Mouse (Mus musculus): ENCODE measurements around the gene Ebf1. TPM values are rescaled to one million over a fixed set of nuclear protein-coding genes. Genes with fewer than 3 reads are reported as not detected.

The Ebf1 gene
- polyA plus RNA-seq, 1 experiment = 0.38 TPM

DNA sequence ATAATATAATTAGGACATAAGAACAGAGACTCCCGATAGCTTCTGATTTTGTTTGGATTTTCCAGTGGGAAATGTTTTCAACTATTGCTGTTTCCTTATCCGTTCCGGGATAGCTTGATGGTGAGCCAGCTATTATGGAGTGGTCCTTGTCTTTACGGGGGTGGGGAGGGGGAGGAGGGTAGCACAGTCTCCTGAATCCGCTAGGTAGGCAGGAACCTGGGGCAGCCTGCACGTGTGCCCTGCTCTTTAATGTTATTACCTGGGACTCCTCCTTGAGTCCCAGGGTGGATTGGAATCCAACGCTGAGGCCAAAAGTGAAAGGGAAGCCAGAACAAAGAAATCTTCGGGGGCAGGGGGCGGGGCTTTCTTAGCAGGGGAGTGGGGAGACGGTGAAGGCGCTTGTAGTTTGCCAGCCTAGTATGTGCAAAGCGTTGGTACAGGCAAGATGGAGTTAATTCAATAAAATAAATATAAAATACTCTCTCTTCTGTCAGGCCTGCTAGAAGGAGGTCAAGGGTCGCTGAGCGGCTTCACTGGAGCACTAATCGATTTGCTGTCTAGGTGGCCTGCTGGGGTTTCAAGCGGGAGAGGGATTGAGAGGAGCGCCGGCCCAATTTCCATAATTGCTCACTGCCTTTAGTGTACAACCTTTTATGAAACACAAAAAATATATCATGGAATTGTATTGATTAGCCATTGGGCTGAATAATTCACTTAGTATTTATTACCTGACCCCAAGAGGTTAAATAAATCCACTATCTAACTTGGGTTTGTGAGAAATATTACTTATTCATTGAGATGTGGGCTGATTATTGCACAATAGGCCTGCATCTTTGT lies 65.8 kb downstream of the Ebf1 start:
- Histone ChIP-seq H3K36me3 (replicated peaks; ENCODE audit: low read length) (no peaks in the 10 kb centered on the region), H3K27me3 (replicated peaks) (no peaks in the 10 kb centered on the region), H3K9me3 (no peaks in the 10 kb centered on the region), H3K4me3 (replicated peaks) (no peak overlapping the region), H3K4me1 (no peaks in the 10 kb centered on the region)
- TF ChIP-seq GATA1 (IDR thresholded peaks at IDR 0.05; ENCODE audit: borderline replicate concordance, low read length) (no peak), FLI1 (IDR thresholded peaks at IDR 0.05; ENCODE audit: low read length) (no peak)

DNA sequence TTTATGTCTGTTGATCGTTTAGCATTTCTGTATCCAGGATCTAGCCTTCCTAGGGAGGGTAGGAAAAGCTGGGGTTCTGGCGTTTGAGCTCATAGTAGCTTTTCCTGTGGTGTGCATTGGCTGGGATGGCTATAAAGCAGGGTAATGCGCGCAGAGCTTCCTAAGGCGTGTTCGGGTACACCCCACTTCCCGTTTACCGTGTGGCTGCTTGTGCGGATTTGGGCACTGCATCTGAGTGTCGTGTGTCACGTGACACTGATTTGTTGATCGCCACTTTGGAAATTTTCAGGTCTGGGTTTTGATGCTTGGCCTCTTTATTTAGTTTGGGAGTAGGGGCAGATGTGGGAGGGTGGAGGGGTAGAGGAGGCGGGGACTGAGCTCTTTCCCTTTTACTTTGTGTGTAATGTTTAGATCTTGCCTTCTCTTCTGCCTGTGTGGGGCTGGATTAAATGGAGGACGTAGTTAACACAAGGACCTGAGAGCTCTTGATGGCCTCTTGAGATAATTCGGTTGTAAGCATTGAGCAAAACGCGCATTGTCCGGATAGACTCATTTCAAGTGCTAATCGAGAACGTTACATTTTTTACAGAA lies 67.5 kb downstream of the Ebf1 start:
- no peaks in the 10 kb centered on the region for H3K27me3 ChIP-seq (replicated peaks)
- H3K4me1 ChIP-seq = no peaks in the 10 kb centered on the region
- no peak overlapping the region for H3K4me3 ChIP-seq (replicated peaks)
- no peaks in the 10 kb centered on the region for H3K9me3 ChIP-seq
- TF ChIP-seq FLI1 (IDR thresholded peaks at IDR 0.05; ENCODE audit: low read length) (no peak), GATA1 (IDR thresholded peaks at IDR 0.05; ENCODE audit: borderline replicate concordance, low read length) (no peak)
- no peaks in the 10 kb centered on the region for H3K36me3 ChIP-seq (replicated peaks; ENCODE audit: low read length)

DNA sequence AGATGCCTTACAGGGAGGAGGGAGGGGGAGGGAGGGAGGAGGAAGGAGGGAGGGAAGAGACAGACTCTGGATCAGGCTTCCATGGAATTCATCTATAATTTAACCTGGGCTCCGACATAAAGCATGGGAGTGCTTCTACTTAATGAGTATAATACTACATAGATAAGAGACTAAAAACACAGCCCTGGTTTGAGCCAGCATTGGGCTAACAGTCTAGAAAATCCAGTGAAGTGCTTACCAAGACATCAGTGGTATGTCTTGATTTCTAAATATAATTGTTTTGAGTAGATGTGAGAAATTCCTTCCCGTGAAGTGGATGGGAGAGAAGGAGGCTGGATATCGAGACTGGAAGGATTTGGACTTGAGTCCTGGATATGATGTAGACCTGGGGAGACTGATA lies 68.0 kb downstream of the Ebf1 start:
- Histone ChIP-seq H3K4me1 (no peaks in the 10 kb centered on the region), H3K27me3 (replicated peaks) (no peaks in the 10 kb centered on the region), H3K36me3 (replicated peaks; ENCODE audit: low read length) (no peaks in the 10 kb centered on the region), H3K4me3 (replicated peaks) (no peak overlapping the region), H3K9me3 (no peaks in the 10 kb centered on the region)
- TF ChIP-seq FLI1 (IDR thresholded peaks at IDR 0.05; ENCODE audit: low read length) = no peak
- no peak for TF ChIP-seq GATA1 (IDR thresholded peaks at IDR 0.05; ENCODE audit: borderline replicate concordance, low read length)

DNA sequence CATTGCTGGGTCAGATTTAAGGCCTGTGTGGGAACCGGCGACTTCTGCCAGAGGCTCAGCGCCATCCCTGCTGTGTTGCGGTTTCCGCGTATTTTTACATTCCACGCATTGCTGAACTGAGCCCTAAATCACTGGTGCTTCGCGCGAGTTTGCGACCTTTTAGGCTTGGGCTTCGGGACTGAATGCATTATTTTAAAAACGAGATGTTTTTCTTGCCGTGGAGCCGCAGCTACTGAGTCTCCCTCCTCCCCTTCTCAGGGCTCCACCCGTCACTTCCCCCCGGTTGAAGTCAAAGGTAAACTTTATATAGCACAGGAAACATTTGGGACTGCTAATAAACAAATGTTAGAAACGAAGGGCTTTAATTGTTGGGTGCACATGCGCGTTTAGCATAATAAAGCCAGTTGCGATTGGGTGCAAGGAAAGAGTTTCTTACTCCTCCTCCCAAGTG lies 68.8 kb downstream of the Ebf1 start:
- H3K9me3 ChIP-seq = no peaks in the 10 kb centered on the region
- H3K4me3 ChIP-seq (replicated peaks) = no peak overlapping the region
- H3K27me3 ChIP-seq (replicated peaks) = no peaks in the 10 kb centered on the region
- no peaks in the 10 kb centered on the region for H3K36me3 ChIP-seq (replicated peaks; ENCODE audit: low read length)
- no peak for TF ChIP-seq GATA1 (IDR thresholded peaks at IDR 0.05; ENCODE audit: borderline replicate concordance, low read length)
- no peak for TF ChIP-seq FLI1 (IDR thresholded peaks at IDR 0.05; ENCODE audit: low read length)
- H3K4me1 ChIP-seq = no peaks in the 10 kb centered on the region

DNA sequence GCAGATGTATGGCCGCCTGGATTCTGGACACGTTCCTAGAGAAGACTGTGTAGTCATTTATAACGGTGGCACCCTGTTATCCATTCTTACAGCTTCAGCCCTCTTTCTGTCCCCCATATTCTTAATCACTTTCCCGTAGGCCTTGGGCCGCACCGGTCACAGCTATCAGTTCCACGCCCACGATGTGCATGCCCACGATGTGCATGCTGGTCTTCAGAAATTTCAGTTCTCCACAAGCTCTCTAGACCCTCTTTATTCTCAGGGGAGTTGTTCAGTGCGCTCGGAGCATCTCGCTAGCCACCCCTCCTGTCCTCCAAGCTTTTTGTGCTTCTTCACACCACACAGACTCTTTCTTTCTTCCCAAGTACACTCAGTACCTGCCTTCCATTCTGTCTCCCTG lies 69.3 kb downstream of the Ebf1 start:
- Histone ChIP-seq H3K27me3 (replicated peaks) (no peaks in the 10 kb centered on the region), H3K36me3 (replicated peaks; ENCODE audit: low read length) (no peaks in the 10 kb centered on the region), H3K4me3 (replicated peaks) (no peak overlapping the region), H3K4me1 (no peaks in the 10 kb centered on the region), H3K9me3 (no peaks in the 10 kb centered on the region)
- no peak for TF ChIP-seq GATA1 (IDR thresholded peaks at IDR 0.05; ENCODE audit: borderline replicate concordance, low read length)
- no peak for TF ChIP-seq FLI1 (IDR thresholded peaks at IDR 0.05; ENCODE audit: low read length)

DNA sequence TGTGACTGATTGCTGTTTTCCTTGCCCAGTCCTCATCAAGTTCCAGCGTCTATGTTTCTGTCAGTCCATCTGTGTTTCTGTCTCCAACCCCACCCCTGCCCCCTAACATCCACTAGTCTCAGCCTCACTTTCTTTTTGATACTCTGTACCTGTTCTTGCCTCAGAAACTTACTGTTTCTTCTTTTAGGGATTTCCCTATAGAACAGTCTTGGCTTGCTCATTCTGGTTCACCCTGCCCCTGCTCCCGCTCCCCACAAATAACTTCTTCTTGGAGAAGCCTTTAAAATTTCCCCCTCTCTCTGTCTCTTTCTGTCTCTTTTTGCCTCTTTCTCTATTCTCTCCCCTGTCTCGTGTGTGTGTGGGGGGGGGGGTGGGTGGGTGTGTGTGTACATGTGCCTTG lies 71.4 kb downstream of the Ebf1 start:
- TF ChIP-seq FLI1 (IDR thresholded peaks at IDR 0.05; ENCODE audit: low read length) (no peak), GATA1 (IDR thresholded peaks at IDR 0.05; ENCODE audit: borderline replicate concordance, low read length) (no peak)
- H3K36me3 ChIP-seq (replicated peaks; ENCODE audit: low read length) = no peaks in the 10 kb centered on the region
- no peaks in the 10 kb centered on the region for H3K4me1 ChIP-seq
- H3K27me3 ChIP-seq (replicated peaks) = no peaks in the 10 kb centered on the region
- no peaks in the 10 kb centered on the region for H3K9me3 ChIP-seq
- no peak overlapping the region for H3K4me3 ChIP-seq (replicated peaks)

DNA sequence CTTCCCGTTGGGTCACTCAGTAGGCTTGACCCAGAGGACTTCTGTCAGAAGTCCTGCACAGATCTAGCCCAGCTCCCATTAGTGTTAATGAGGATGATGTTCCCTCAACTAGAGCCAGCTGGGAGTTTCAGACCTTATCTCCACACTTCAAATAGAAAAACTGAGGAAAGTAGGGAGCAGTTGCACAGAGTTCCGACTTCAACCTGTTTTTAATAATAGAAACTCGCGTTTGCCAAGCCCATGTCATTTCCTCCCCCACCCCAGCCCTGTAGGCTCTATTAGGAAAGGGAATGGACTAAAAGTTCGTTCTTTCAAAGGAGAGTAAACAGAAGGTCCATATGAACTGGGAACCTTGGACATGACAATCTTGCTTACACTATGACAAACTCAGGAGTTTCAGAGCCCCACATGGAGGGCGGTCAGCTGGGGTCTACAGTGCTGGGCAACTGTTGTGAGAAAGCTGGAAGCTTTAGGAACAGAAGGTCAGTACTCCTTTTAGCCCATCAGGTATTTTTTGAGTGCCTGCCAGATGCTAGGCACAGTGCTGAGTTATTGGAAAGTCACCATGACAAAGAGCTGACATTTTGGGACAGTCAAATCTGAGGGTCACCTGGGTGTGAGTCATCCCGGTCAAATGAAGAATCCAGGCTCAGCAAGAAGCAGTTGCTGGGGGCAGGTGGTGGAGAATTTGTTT lies 72.6 kb downstream of the Ebf1 start:
- no peaks in the 10 kb centered on the region for H3K36me3 ChIP-seq (replicated peaks; ENCODE audit: low read length)
- no peaks in the 10 kb centered on the region for H3K4me1 ChIP-seq
- no peaks in the 10 kb centered on the region for H3K9me3 ChIP-seq
- H3K4me3 ChIP-seq (replicated peaks) = no peak overlapping the region
- no peak for TF ChIP-seq FLI1 (IDR thresholded peaks at IDR 0.05; ENCODE audit: low read length)
- TF ChIP-seq GATA1 (IDR thresholded peaks at IDR 0.05; ENCODE audit: borderline replicate concordance, low read length) = no peak
- H3K27me3 ChIP-seq (replicated peaks) = no peaks in the 10 kb centered on the region

DNA sequence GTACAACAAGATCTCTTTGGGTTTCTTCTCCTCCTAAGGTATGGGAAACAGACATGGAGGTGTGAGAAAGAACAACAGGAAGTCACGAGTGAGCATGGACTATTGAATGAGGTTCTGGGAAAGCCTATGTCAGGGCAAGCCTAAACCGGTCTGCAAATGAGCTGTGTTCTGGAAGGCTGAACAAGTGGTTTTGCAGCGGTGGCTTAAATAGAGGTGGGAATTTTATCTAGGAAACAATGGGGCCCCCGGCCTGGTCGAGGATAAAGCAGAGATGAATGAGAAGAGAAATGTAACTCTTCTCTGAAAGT lies 73.1 kb downstream of the Ebf1 start:
- Histone ChIP-seq H3K4me3 (replicated peaks) (no peak overlapping the region), H3K27me3 (replicated peaks) (no peaks in the 10 kb centered on the region), H3K9me3 (no peaks in the 10 kb centered on the region), H3K36me3 (replicated peaks; ENCODE audit: low read length) (no peaks in the 10 kb centered on the region), H3K4me1 (no peaks in the 10 kb centered on the region)
- TF ChIP-seq FLI1 (IDR thresholded peaks at IDR 0.05; ENCODE audit: low read length) (no peak), GATA1 (IDR thresholded peaks at IDR 0.05; ENCODE audit: borderline replicate concordance, low read length) (no peak)

DNA sequence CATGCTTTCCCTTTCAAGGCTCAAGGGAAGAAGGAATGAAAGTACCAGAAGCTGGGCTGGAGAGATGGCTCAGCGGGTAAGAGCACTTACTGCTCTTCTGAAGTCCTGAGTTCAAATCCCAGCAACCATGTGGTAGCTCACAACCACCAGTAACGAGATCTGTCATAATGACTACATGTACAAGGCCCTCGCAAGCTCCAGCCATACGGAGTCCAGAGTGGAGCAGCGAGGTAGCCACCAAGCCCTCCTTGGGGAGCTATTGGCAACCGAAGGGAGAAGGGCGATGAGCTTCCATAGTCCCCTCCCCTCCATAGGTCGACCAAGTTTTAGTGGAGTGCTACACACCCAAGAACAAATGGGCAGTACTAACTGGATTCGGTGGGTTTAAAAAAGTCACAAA lies 78.3 kb downstream of the Ebf1 start:
- no peak for TF ChIP-seq FLI1 (IDR thresholded peaks at IDR 0.05; ENCODE audit: low read length)
- no peak for TF ChIP-seq GATA1 (IDR thresholded peaks at IDR 0.05; ENCODE audit: borderline replicate concordance, low read length)
- peaks cover 4% of the 10 kb centered on the region for H3K27me3 ChIP-seq (replicated peaks)
- no peaks in the 10 kb centered on the region for H3K36me3 ChIP-seq (replicated peaks; ENCODE audit: low read length)
- H3K4me3 ChIP-seq (replicated peaks) = no peak overlapping the region
- no peaks in the 10 kb centered on the region for H3K4me1 ChIP-seq
- H3K9me3 ChIP-seq = no peaks in the 10 kb centered on the region
